In the genomic region with DNA sequence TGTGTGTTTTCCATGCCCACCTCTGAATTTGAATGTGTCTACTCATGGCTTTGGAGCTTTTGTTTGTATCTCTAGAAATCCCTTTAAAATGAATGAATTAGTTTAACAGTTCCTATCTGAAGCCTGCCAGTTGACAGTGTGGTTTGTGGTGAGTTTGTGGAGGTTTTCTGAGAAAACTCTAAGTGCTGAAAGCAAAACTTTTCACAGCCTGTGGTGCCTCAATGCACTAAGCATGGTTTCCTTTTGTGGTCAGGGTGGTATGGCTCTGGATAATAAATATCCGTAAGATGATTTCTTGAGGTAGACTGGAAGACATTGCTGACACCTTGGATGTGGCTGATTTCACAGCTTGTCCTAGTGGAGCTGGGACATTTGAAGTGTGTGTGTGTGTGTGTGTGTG, we compare ENCODE assay signal across 24 mouse cellular contexts.
DNase-seq lines count a peak whose midpoint lies in the region; ATAC-seq and TF ChIP-seq lines count a peak whose summit lies in the region.
"Had no signal": no experiment of that assay in that cellular context is flagged by ENCODE, and none has a peak within 500 bp of the region (broad histone marks: within the 10 kb centered on the region; RNA-seq: fewer than 3 reads in every experiment).

No protein-coding gene starts in this region.

- no peaks in the 10 kb centered on the region for H3K27me3 ChIP-seq in kidney, adult 2 months (replicated peaks; ENCODE audit: control insufficient read depth, insufficient read depth, low read length)
- H3K27me3 ChIP-seq in kidney, embryonic 16.5 days (ENCODE audit: insufficient read depth, low read length) = no peaks in the 10 kb centered on the region
- H3K27me3 ChIP-seq: embryonic facial prominence, embryonic 12.5 days; forebrain, embryonic 15.5 days; hindbrain, embryonic 13.5 days had no signal

- H3K9ac ChIP-seq in kidney, embryonic 16.5 days (replicated peaks; ENCODE audit: low read length) = no peak overlapping the region
- H3K9ac ChIP-seq: embryonic facial prominence, embryonic 12.5 days; forebrain, embryonic 12.5 days; forebrain, embryonic 15.5 days; hindbrain, embryonic 13.5 days had no signal

- no peaks in the 10 kb centered on the region for H3K9me3 ChIP-seq in kidney, embryonic 16.5 days (ENCODE audit: low read length)
- H3K9me3 ChIP-seq: embryonic facial prominence, embryonic 12.5 days; forebrain, embryonic 12.5 days; forebrain, embryonic 15.5 days; hindbrain, embryonic 10.5 days; hindbrain, embryonic 13.5 days had no signal

- peak overlapping the region; percentile 69 for H3K27ac ChIP-seq in kidney, adult 2 months (ENCODE audit: insufficient read depth, low read depth, low read length)
- peak overlapping the region; percentile 76 for H3K27ac ChIP-seq in kidney, embryonic 16.5 days (ENCODE audit: low read length)
- H3K27ac ChIP-seq: embryonic facial prominence, embryonic 12.5 days; forebrain, embryonic 12.5 days; forebrain, embryonic 15.5 days; hindbrain, embryonic 13.5 days had no signal

- TF ChIP-seq CTCF in kidney, adult 2 months (conservative IDR thresholded peaks at IDR 0.05; ENCODE audit: insufficient read depth, insufficient read length, low read depth, low read length) = no peak

- H3K4me3 ChIP-seq in kidney, adult 2 months (ENCODE audit: insufficient read depth, low read depth, low read length) = no peak overlapping the region
- H3K4me3 ChIP-seq in kidney, embryonic 16.5 days (ENCODE audit: low read length) = no peak overlapping the region
- H3K4me3 ChIP-seq: embryonic facial prominence, embryonic 12.5 days; erythroblast, embryonic 14.5 days; forebrain, embryonic 12.5 days; forebrain, embryonic 15.5 days; hindbrain, embryonic 10.5 days; hindbrain, embryonic 13.5 days had no signal

- no peaks in the 10 kb centered on the region for H3K36me3 ChIP-seq in kidney, adult 2 months (ENCODE audit: control insufficient read depth, insufficient read depth, low read length)
- H3K36me3 ChIP-seq in kidney, embryonic 16.5 days (ENCODE audit: insufficient read depth, low read length) = no peaks in the 10 kb centered on the region
- H3K36me3 ChIP-seq: embryonic facial prominence, embryonic 12.5 days; forebrain, embryonic 12.5 days; forebrain, embryonic 15.5 days; hindbrain, embryonic 10.5 days; hindbrain, embryonic 13.5 days had no signal

- no peak overlapping the region for H3K4me2 ChIP-seq in kidney, embryonic 16.5 days (replicated peaks; ENCODE audit: low read depth, low read length)
- H3K4me2 ChIP-seq: embryonic facial prominence, embryonic 12.5 days; forebrain, embryonic 12.5 days; forebrain, embryonic 15.5 days; heart, embryonic 11.5 days; hindbrain, embryonic 13.5 days had no signal

- peaks cover 7% of the 10 kb centered on the region; the same call in 1 of the 2 replicates for H3K4me1 ChIP-seq in kidney, adult 2 months (ENCODE audit: control insufficient read depth, insufficient read depth, low read length)
- peaks cover 32% of the 10 kb centered on the region for H3K4me1 ChIP-seq in kidney, embryonic 16.5 days (ENCODE audit: insufficient read depth, low read length)
- H3K4me1 ChIP-seq: forebrain, embryonic 12.5 days; hindbrain, embryonic 13.5 days had no signal

- 79% methylated on average over 1 of the region's 1 CpGs for WGBS in kidney, adult 2 months
- 79% methylated on average over 1 of the region's 1 CpGs for WGBS in kidney, embryonic 16.5 days

- DNase-seq in kidney, adult 2 months = no peak
- DNase-seq in kidney, postnatal 14 days = no peak
- no peak for DNase-seq in kidney, adult 18-20 months
- peak; percentile 41 for DNase-seq in 3T3-L1 (ENCODE audit: low read depth, low spot score)
- no peak for DNase-seq in layer of hippocampus, adult 18-20 months (ENCODE audit: low spot score in 2 of 2)
- no peak for DNase-seq in gastrocnemius, postnatal 25 days
- DNase-seq: adrenal gland, adult 8-10 months; adrenal gland, postnatal 25 days; cerebellum, adult 11-12 months; cerebellum, adult 8-10 months; cerebellum, postnatal 10 days; cerebellum, postnatal 36 days; gastrocnemius, postnatal 10 days; heart, adult 11 months had no signal

- no peak for TF ChIP-seq POLR2A in kidney, adult 2 months (IDR thresholded peaks at IDR 0.05; ENCODE audit: low read depth, low read length)

- no peak for ATAC-seq in kidney, embryonic 16.5 days (ENCODE audit: low FRiP score, low TSS enrichment)
- peak; percentile 77 for ATAC-seq in common myeloid progenitor, adult 5-6 weeks (replicated peaks; ENCODE audit: low read depth, poor library complexity, severe bottlenecking)
- ATAC-seq: activated CD4-positive, CD25-positive, alpha-beta regulatory T cell, adult 4 months had no signal
